Mouse (Mus musculus): ENCODE data around the gene D930048N14Rik.

DNA sequence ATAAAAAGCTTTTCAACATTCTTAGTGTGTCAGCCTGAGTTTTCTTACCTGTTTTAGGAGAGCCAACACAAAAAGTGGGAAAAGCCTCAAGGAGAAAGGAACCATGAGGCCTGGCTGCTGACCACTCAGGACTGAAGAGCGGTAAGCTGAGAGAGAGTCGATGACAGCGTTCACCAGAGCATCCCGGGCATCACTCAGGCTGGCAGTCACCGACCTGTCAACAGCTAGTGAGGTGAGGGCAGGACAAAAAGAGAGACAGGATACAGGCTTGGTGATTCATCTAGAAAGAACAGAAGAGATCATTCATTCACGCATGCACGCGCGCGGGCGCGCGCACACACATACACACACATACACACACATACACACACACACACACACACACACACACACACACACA, 56.3 kb downstream of the D930048N14Rik start:
- TF ChIP-seq CTCF (conservative IDR thresholded peaks at IDR 0.05; ENCODE audit: low read length): no peak
- no peak for TF ChIP-seq POU5F1 (IDR thresholded peaks at IDR 0.05; ENCODE audit: borderline replicate concordance, low read length)
